Mouse (Mus musculus): ENCODE results near the gene Pank4.

Pank4 gene

DNA sequence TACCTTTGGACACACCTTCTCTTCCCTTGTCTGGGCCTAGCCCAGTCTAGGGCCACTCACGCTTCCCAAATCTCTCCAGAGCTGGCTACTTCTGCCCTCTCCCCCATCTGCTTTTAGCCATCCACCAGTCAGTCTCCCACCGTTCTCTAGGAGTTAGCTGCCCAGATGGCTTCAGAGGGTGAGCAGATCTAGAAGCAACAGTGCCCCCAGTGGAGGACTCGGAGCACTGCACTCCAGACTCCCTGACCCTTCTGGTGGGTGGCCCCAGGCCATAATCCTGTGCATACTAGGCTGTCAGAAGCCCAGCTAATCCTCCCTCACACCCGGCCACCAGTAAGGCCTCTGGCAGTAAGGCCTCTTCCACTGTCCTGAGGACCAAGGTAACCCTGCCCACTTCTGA lies 48.9 kb downstream of the Pank4 start:
- DNase-seq (ENCODE audit: low read depth, low spot score) = peak; percentile 83

DNA sequence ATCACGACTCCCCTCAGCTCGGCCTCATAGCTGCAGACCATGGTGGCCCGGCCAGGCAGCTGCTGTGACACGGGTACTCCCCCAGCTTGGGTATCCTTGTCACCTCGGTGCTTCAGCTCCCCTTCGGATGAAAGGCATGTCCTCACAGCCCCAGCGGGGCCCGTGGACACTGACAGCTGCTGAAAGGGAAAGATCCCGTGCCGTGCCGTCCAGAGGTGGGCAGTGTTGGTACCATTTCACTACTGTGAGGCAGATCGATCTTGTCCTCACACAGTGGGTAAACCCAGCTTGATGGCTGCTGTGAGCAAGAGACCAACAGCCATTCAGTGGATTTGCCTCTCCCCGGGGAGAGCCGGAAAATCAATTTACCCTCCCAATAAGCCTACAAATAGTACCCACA lies 50.3 kb downstream of the Pank4 start:
- no peak for DNase-seq (ENCODE audit: low read depth, low spot score)

DNA sequence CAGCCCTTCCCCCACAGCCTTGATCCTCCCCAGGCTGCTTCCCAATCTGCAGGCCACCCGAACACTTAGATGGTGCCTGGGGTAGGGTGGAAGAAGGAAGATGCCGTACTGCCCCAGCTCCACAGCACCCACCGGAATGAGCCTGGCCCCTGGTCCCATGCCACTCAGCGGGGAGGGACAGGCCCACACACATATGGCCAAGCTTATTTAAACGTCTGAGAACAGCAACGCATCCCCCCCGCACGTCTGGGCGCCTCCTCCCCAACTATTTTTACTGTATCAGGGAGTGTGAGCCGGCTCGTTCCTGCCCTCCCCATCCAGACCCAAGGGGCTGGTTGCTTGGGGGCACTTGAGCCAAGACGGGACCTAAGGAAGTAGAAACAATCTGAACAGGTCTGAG lies 50.9 kb downstream of the Pank4 start:
- no peak for DNase-seq (ENCODE audit: low read depth, low spot score)

DNA sequence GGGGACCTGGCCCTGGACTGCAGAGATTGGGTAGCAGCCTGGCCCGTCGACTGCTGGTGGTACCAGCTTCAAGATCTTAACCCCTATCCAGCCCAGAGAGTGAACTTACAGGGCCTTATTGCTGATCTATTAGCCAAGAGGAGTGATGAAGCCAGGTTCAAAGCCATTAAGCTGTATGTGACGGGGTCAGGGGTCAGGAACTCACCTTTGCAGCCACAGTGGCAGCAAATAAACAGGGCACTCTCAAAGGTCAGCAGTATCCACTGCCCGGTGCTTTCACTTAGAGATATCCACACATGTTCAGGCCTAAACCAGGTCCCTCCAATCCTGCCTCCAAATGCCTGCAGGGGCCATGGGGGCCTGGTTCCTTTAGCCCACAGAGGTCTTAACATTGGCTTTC lies 51.6 kb downstream of the Pank4 start:
- DNase-seq (ENCODE audit: low read depth, low spot score) = no peak

DNA sequence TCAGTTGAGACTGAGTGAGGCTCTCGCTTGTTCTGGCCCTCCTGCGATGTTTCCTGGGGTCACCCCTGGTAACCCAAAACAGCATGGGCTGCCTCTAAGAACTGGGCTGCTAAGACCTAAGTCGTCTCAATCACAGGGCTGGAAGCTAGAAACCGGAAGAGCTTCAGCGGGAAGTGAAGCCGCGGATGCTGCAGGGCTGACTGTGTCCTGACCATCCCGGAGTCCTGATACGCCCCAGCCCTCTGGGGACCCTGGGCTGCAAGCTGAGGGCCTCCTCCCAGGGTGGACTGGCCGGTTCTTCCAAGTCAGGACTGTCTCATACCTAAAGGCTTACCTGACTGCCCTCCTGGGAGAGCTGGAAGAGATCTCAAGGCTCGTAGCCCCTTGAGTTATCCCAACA lies 52.9 kb downstream of the Pank4 start:
- no peak for DNase-seq (ENCODE audit: low read depth, low spot score)

DNA sequence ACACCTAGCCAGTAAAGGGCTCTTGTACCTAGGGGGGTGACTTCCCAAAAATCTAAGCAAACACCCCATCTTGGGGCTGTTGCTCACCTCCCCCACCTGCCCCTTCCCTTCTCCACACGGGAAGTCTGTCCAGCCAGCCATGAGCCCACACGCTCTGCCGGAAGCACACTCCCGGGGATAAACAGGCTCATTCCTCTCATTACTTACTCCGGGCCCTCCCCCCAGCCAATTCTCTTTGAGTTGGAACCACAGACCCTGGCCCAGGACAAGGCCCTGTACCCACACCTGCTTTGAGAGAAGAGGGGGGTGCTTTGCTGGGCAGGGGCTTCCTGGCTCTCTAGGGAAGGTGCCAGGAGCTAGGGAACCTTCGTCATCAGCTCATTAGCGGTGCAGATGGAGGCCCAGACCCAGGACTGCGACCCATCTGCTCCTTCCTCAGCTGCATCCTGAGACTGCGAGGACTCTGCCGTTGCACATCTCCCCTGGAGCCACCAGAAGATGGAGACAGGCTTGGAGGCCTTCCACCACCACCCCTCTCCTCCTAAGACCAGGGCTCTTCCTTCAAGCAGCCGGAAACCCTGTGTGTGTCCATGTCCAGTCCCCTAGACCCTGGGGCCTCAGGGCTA lies 53.4 kb downstream of the Pank4 start:
- DNase-seq (ENCODE audit: low read depth, low spot score) = no peak

DNA sequence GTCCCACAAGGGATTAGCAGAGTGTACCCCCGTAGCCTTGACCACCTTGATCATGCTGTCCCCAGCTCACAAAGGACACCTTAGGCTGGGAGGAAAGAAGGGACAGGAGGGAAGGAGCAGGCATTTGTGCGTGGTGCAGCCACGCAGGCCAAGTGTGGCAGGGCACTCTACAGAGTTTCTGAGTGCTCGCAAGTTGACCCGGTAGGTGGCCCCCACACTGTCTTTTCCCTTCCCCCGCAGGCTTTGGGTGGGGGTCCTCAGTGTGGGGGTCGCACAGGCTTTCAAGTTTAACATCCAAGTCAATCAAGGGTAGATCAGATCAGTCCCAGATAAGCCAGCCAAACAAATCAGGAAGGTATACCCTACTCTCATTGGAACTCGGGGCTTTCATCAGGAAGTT lies 54.1 kb downstream of the Pank4 start:
- no peak for DNase-seq (ENCODE audit: low read depth, low spot score)

DNA sequence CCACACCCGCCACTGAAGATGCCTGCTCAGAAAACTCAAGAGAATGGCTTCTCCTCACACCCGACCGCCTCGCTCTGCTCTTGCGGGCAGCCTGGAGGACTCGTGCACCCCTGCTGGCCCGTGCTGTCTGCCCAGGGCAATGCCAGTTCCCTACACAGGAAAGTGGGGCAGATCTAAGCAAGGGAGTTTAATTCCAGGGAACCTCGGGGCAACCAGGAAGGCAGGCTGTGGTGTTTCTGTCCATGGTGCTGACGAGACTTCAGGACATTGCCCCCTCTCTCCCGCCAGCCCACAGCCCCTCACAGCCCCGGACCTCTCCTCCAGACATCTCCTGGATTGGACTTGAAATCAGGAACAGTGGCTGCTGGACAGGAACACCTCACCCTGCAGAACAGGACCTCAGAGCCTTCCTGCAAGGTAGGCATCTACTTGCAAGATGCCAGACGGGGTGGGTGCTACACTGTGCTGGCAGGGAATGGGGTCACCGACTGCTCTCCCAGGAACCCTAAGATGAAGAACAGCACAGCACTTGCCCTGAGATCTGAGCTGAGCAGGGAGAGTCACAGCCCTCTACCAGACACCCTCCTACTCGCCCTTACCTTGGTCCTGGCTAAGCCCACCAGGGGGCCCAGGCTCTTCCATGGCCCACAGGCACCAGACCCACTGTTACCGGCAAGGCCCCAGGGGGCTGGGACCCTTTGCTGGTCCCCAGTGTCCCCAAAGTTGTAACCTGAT lies 54.8 kb downstream of the Pank4 start:
- DNase-seq (ENCODE audit: low read depth, low spot score) = peak; percentile 80

DNA sequence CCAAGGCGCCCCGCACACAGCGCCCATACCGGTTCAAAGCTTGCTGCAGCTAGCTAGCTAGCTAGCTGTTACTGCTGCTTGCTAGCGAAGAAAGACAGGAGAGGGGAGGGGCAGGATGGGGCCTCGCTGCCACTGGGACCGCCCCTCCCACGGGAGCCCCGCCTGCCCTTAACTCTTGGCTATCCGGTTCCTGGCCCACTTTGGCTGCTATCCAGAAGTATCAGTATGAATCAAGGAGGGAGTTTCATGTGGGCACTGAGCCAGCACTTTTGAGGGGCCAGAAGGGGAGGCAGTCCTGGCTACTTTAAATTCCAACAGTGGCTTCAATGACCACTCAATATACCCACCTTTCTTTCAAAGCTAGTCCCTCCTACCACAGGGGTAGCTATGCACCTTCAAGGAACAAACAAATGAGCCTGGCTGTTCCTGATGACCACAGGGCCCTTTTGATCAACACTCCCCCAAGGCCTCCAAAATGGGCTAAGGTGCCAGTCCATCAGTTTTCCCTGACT lies 55.5 kb downstream of the Pank4 start:
- peak; percentile 55 for DNase-seq (ENCODE audit: low read depth, low spot score)

DNA sequence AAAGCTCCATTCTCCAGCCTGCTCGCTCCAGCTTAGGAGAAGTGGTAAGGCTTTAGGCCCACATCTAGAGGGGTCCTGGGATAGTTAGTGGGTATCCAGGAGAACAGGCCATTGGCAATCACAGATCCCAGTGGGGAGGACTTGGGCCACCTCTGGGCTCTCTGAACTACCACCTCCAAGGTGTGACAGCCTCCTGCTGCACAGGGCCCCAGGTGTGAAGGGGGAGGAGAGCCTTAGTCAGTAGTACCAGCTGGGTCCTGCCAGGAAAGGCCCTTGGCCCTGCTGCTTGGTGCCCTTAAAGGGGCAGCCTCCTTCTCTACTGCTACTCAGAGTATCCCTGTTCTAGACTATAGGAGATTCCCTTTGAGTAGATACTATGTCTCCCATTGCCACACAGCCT lies 56.2 kb downstream of the Pank4 start:
- DNase-seq (ENCODE audit: low read depth, low spot score) = no peak

DNA sequence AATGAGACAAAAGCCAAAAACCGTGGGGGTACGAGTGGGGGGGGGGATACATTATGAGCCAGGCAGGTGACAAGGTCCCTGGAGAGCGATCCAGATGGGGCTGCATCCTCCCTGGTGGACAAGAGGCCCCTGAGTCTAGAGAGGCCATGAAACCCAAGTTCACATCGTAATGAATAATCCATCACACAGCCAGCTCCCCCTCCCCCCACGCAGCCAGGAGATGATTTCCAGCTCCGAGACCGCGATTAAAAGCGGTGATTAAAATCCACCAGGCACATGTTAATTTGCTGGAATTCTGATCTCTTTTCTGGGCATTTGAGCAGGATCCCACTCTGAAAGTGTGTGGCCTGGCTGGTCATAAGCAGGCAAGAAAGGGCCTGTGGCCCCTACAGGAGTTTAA lies 56.9 kb downstream of the Pank4 start:
- DNase-seq (ENCODE audit: low read depth, low spot score) = no peak

DNA sequence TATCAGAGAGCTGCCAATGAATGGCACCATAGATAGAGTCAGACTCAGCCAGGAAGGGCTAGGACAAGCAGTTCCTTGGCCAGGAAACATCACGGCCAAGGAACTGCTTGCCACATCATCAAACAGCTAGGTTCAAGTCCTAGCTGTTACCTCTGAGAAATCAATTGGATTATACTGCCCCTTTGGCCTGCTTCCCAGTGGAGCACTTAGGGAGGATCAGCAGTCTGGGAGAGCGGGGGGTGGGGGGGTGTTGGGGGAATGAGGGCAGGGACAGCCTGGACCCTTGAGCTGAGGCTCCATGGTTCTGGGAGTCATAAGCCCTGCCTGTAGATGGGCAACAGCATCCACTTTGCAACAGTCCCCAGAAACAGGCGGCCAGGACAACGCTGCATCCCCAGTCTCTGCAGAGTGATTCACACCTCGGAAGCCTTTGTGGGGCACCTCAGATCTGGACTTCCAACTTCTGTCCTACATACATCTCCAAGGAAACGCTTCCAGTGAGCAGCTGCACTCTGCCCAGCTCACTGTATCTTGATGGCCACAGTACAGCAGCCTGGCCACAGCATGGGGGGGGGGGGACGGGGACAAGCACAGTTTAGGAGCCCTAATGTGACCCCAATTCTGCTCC lies 58.4 kb downstream of the Pank4 start:
- DNase-seq (ENCODE audit: low read depth, low spot score) = no peak

DNA sequence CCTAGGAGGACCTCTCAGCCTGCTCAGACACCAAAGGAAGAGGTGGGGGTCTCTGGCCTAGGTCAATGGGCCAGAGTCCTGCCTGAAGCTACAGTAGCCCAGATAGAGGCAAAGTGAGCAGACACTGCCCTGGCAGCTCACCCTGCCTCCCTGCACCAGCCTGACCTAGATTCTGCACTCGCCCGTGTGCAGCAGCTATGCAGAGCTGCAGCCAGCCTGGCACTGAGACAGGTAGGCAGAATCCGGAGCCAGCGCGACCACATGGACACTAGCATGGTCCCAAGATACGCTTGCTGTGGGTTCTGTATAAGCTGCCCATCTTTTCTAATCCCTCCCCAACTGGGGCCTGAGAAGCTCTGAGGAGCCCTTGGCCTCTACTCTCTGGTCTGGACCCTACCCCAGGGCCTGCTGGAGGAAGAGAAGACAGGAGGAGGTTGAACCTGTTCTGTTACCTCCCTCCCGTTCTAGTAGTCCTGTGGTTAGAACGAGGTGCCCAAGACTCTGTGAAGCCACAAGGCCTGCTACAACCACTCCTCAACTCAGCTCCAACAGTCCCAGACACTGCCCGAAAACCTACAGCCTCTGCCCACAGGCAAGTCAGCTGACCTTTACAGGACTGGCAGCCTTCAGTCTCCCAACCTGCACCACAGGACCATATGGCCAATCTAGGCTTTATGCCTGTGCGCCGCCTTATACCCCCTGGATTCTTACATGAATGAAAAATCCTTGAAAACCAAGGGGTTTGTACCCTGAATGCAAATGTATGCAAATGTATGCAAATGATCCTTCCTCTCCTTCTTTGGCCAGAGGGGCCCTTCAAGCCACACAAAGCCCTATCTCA lies 60.5 kb downstream of the Pank4 start:
- DNase-seq (ENCODE audit: low read depth, low spot score) = no peak
